Mouse (Mus musculus): ENCODE measurements around the gene Arhgdia. TPM values are rescaled to one million over a fixed set of nuclear protein-coding genes. Genes with fewer than 3 reads are reported as not detected.
A peak's percentile ranks its signal among the peaks of the same experiment; 100 is the strongest.

Gene Arhgdia
- polyA plus RNA-seq, 1 experiment from 2014 or later = 464 TPM

- ATAC-seq (replicated peaks) = no peak
- Histone ChIP-seq H3K4me1 (peaks cover 4% of the 10 kb centered on the region; the same call in 1 of the 2 replicates), H3K9ac (replicated peaks) (no peak overlapping the region), H3K27me3 (no peaks in the 10 kb centered on the region), H3K4me3 (no peak overlapping the region), H3K36me3 (peaks cover 31% of the 10 kb centered on the region), H3K4me2 (replicated peaks) (no peak overlapping the region), H3K9me3 (no peaks in the 10 kb centered on the region), H3K27ac (replicated peaks) (no peak overlapping the region)
- 32% methylated on average over 4 of the region's 4 CpGs for WGBS
Observed at GRCm38 (mm10) chr11:120541907-120542306, 39.5 kb downstream of the Arhgdia start.

- no peak for ATAC-seq (replicated peaks)
- Histone ChIP-seq H3K36me3 (peaks cover 21% of the 10 kb centered on the region), H3K4me3 (no peak overlapping the region), H3K9ac (replicated peaks) (no peak overlapping the region), H3K9me3 (no peaks in the 10 kb centered on the region), H3K4me2 (replicated peaks) (no peak overlapping the region), H3K4me1 (peaks cover 4% of the 10 kb centered on the region; the same call in 1 of the 2 replicates), H3K27me3 (no peaks in the 10 kb centered on the region), H3K27ac (replicated peaks) (0 out of 2 replicates have a peak overlapping the region, but pooled peaks have one; percentile 12)
- WGBS = 18% methylated on average over 10 of the region's 10 CpGs
Observed at GRCm38 (mm10) chr11:120539285-120540014, 42.0 kb downstream of the Arhgdia start.

GRCm38 (mm10) chr11:120538955-120539284 lies 42.5 kb downstream of the Arhgdia start:
- no peak for ATAC-seq (replicated peaks)
- Histone ChIP-seq H3K9me3 (no peaks in the 10 kb centered on the region), H3K4me3 (no peak overlapping the region), H3K36me3 (peaks cover 17% of the 10 kb centered on the region), H3K27ac (replicated peaks) (peak overlapping the region; percentile 36), H3K9ac (replicated peaks) (no peak overlapping the region), H3K4me2 (replicated peaks) (no peak overlapping the region), H3K4me1 (peaks cover 4% of the 10 kb centered on the region; the same call in 1 of the 2 replicates), H3K27me3 (no peaks in the 10 kb centered on the region)
- WGBS = 54% methylated on average over 8 of the region's 8 CpGs

GRCm38 (mm10) chr11:120538485-120538884 lies 42.9 kb downstream of the Arhgdia start:
- H3K9ac ChIP-seq (replicated peaks) = no peak overlapping the region
- peak overlapping the region; percentile 36 for H3K27ac ChIP-seq (replicated peaks)
- no peaks in the 10 kb centered on the region for H3K9me3 ChIP-seq
- H3K27me3 ChIP-seq = no peaks in the 10 kb centered on the region
- 61% methylated on average over 3 of the region's 3 CpGs for whole genome bisulfite sequencing
- ATAC-seq (replicated peaks) = no peak; the same call in 1 of the 2 replicates
- no peak overlapping the region for H3K4me3 ChIP-seq
- H3K4me2 ChIP-seq (replicated peaks) = no peak overlapping the region
- peaks cover 4% of the 10 kb centered on the region; the same call in 1 of the 2 replicates for H3K4me1 ChIP-seq
- H3K36me3 ChIP-seq = peaks cover 16% of the 10 kb centered on the region

- ATAC-seq (replicated peaks) = no peak
- no peaks in the 10 kb centered on the region for H3K9me3 ChIP-seq
Observed at GRCm38 (mm10) chr11:120535804-120536203, 45.6 kb downstream of the Arhgdia start.

GRCm38 (mm10) chr11:120535145-120535544 lies 46.3 kb downstream of the Arhgdia start:
- Histone ChIP-seq H3K9ac (replicated peaks) (no peak overlapping the region; the same call in 1 of the 2 replicates), H3K4me1 (peaks cover 14% of the 10 kb centered on the region), H3K27me3 (peaks cover 30% of the 10 kb centered on the region), H3K4me3 (no peak overlapping the region), H3K27ac (replicated peaks) (no peak overlapping the region), H3K4me2 (replicated peaks) (no peak overlapping the region), H3K9me3 (no peaks in the 10 kb centered on the region), H3K36me3 (no peaks in the 10 kb centered on the region)
- 83% methylated on average over 3 of the region's 3 CpGs for WGBS
- no peak for ATAC-seq (replicated peaks)

More at GRCm38 (mm10) chr11:120535804-120536203, 45.6 kb downstream of the Arhgdia start:
- Histone ChIP-seq H3K27me3 (peaks cover 24% of the 10 kb centered on the region), H3K36me3 (no peaks in the 10 kb centered on the region), H3K4me2 (replicated peaks) (no peak overlapping the region), H3K27ac (replicated peaks) (no peak overlapping the region), H3K9ac (replicated peaks) (no peak overlapping the region), H3K4me3 (no peak overlapping the region), H3K4me1 (peaks cover 8% of the 10 kb centered on the region)
- 73% methylated on average over 3 of the region's 3 CpGs for WGBS

- Histone ChIP-seq H3K9ac (replicated peaks) (no peak overlapping the region), H3K4me1 (peaks cover 11% of the 10 kb centered on the region), H3K36me3 (no peaks in the 10 kb centered on the region), H3K27me3 (peaks cover 41% of the 10 kb centered on the region), H3K27ac (replicated peaks) (no peak overlapping the region), H3K4me3 (no peak overlapping the region), H3K9me3 (no peaks in the 10 kb centered on the region), H3K4me2 (replicated peaks) (no peak overlapping the region)
- 82% methylated on average over 8 of the region's 8 CpGs for WGBS
- no peak for ATAC-seq (replicated peaks)
Observed at GRCm38 (mm10) chr11:120534093-120534492, 47.3 kb downstream of the Arhgdia start.

GRCm38 (mm10) chr11:120531646-120532045 lies 49.8 kb downstream of the Arhgdia start:
- no peak overlapping the region for H3K4me2 ChIP-seq (replicated peaks)
- H3K36me3 ChIP-seq = no peaks in the 10 kb centered on the region
- 37% methylated on average over 9 of the region's 9 CpGs for WGBS
- ATAC-seq (replicated peaks) = no peak
- no peaks in the 10 kb centered on the region for H3K9me3 ChIP-seq
- H3K9ac ChIP-seq (replicated peaks) = no peak overlapping the region
- H3K4me1 ChIP-seq = peaks cover 11% of the 10 kb centered on the region
- peaks cover 57% of the 10 kb centered on the region for H3K27me3 ChIP-seq
- H3K4me3 ChIP-seq = no peak overlapping the region
- no peak overlapping the region for H3K27ac ChIP-seq (replicated peaks)

- 8% methylated on average over 53 of the region's 62 CpGs for WGBS
- H3K36me3 ChIP-seq = no peaks in the 10 kb centered on the region
- peak within 1 kb of the TSS; percentile 53 for H3K4me2 ChIP-seq (replicated peaks)
- no peak within 1 kb of the TSS for H3K27ac ChIP-seq (replicated peaks)
- H3K4me1 ChIP-seq = peaks cover 11% of the 10 kb centered on the region
- peak within 1 kb of the TSS; percentile 37 for H3K9ac ChIP-seq (replicated peaks)
- H3K27me3 ChIP-seq = peaks cover 57% of the 10 kb centered on the region
- H3K4me3 ChIP-seq = peak within 1 kb of the TSS; percentile 35
- ATAC-seq (replicated peaks) = no peak
- H3K9me3 ChIP-seq = no peaks in the 10 kb centered on the region
Observed at GRCm38 (mm10) chr11:120530085-120530964, 51.1 kb downstream of the Arhgdia start, which contains the start of gene Gcgr. Gene Gcgr (plus strand): TSS chr11:120530699.

- no peak for ATAC-seq (replicated peaks)
- Histone ChIP-seq H3K4me2 (replicated peaks) (no peak overlapping the region), H3K9ac (replicated peaks) (no peak overlapping the region), H3K36me3 (no peaks in the 10 kb centered on the region), H3K27ac (replicated peaks) (no peak overlapping the region), H3K9me3 (no peaks in the 10 kb centered on the region), H3K4me1 (peaks cover 11% of the 10 kb centered on the region), H3K4me3 (no peak overlapping the region), H3K27me3 (peaks cover 57% of the 10 kb centered on the region)
- 62% methylated on average over 4 of the region's 4 CpGs for WGBS
Observed at GRCm38 (mm10) chr11:120528903-120529302, 52.5 kb downstream of the Arhgdia start.
